Mouse (Mus musculus) ZHBTc4 (cell line): Measurements from ENCODE around the gene Man1b1.
A peak's percentile ranks its signal among the peaks of the same experiment; 100 is the strongest.

ENCODE experiments used
- DNase-seq: peaks from one replicate; pipeline ENCODE4 v3.0.0-alpha.2; 2011; ENCODE audit warnings: low read depth, low spot score

The Man1b1 gene

DNA sequence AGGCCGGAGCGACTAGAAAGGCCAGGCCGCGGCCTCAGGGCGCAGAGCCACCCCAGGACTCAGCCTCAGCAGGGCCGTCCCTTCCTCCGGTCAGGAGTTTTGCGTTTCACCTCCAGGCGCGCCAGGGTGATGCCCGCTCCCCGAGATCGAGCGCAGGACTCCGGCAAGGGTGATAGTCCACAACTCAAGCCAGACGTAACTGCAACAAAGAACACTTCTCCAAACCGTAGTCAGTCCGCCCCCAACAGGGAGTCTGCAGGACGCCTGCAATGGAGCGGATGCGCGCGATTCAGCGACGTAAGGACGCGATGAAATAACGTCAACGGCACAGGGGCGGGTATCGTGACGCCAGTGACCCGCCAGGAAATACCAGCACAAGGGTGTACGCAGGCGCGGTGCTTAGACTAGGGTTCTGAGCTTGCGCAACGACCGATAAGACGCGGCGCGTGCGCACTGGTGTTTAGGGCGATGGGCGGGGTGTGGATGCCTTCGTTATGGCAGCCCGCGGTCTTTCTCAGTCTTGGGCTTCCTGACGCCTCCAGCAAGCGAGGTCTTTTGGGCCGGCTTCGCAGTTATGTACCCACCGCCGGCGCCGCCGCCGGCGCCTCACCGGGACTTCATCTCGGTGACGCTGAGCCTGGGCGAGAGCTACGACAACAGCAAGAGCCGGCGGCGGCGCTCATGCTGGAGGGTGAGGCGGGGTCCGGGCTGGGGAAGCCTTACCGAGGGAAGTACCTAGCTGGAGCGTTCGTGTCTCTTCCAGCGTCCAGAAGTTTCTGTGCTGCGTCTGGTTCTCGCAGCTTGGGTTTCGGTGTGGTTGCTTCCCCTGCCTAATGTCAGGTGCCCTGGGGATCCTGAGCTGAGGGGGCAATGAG lies at the start of gene Man1b1:
TSS of gene Man1b1 (plus strand) at position 53 of the 875 bp plus-strand sequence.
- peak; percentile 100 for DNase-seq

DNA sequence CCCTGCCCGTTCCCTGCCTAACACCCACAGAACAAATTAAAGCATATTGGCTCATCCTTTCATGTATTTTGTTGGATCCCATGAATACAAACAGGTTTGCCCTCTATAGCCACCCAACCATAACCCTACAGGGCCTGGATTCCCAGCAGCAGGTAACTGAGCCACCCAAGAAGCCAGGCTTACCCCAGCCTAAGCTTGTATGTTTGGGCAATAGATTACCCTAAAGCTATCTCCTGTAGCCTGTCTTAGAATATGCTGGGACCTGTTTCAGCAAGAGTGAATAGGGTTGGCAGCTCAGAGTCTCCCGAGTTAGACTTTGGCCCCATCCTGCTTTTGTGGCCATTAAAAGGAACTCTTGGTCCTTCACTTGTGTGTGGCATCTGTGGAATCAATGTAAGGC lies 46.6 kb upstream of the Man1b1 start:
- DNase-seq, result no peak

DNA sequence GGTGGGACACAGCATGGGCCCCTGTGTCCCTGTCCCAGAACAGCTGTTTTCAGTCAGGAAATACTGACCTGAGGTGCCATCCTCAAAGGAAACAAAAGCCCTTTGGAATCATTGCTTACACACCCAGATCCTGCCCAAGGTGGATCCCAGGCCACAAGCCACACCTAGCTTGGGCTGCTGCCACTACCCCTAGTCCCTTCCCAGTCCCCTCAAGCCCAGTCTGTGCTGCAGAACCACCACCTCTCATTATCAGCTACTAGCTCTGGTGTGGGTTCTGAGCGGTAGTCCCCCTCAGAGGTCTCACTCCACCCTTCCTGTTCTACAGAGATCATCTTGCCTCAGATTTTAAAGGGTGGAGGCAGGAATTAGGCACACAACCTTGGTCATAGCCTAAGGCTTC lies 45.8 kb upstream of the Man1b1 start:
- no peak for DNase-seq

GRCm38 (mm10) chr2:25286837-25287636 lies 45.1 kb upstream of the Man1b1 start:
- DNase-seq, result no peak

DNA sequence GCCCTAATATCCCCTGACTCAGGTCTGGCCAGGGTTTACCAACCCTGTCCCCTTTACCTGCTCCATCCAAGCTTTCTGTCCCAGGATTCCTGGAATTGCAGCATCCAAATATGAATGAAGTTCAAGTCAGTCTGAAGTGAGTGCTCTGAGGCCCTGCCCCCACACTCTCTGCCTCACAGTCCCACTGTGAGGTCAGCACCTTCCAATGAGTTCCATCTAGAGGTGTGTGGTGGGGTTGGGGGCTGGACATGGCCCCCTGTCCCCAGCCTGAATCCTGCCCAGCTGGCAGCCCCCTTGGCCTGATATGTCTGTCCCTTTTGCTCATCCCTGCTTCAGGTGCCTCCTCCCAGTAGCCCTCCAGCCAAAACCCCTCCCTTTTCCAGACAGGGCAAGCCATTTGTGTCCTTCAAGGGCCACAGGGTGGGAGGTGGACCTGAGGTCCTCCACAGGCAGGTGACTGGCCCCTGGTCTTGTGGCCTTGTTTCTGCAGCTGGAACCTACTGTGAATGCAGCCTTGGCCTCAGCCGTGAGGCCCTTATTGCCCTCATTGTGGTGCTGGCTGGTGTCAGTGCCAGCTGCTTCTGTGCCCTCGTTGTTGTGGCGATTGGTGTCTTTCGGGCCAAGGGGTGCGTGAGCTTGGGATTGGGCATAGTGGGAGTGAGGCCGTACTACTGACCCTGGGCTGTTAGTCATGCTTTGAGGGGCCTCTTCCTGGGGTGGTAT lies 44.0 kb upstream of the Man1b1 start, which contains the start of gene Tmem210:
TSS of gene Tmem210 (plus strand) at position 219 of the 723 bp plus-strand sequence.
- DNase-seq, result no peak

DNA sequence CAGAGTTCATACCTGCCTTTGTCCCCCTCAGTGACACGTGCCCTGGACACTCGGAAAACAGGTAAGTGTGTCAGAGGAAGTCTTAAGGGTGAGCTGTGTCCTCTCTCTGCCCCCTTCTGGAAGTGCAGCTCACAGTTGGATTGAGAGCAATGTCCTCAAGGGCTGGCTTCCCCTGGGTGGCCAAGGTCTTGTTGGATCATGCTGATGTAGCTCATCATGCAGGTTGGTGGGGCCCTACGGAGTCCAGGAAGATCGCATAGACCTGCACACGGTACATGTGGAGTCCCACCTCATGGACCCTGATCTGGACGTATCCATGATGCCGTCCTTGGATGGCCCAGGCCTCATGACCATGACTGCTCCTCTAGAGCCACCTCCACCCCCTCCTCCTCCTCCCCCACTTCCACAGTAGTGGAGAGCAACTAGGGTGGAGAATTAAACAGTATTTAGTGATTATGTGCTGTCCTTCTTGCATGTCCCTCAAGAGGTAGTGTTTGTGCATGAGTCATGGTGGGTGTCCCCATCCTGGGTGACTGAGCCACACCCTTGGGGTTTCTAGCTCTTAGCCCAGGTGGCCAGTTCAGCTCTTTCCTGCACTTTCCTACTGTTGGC lies 43.3 kb upstream of the Man1b1 start:
- DNase-seq, result no peak

GRCm38 (mm10) chr2:25289651-25290050 lies 42.5 kb upstream of the Man1b1 start, which contains the start of gene Lrrc26:
Lrrc26 (plus strand) TSS chr2:25289915.
- no peak for DNase-seq

- peak; percentile 70 for DNase-seq
Measured at GRCm38 (mm10) chr2:25290101-25290815, 41.9 kb upstream of the Man1b1 start.

GRCm38 (mm10) chr2:25290816-25291130 lies 41.4 kb upstream of the Man1b1 start:
- peak; percentile 69 for DNase-seq

GRCm38 (mm10) chr2:25291184-25292053 lies 40.7 kb upstream of the Man1b1 start:
- no peak for DNase-seq

- peak; percentile 34 for DNase-seq
Measured at GRCm38 (mm10) chr2:25292054-25292544, 40.0 kb upstream of the Man1b1 start.

DNA sequence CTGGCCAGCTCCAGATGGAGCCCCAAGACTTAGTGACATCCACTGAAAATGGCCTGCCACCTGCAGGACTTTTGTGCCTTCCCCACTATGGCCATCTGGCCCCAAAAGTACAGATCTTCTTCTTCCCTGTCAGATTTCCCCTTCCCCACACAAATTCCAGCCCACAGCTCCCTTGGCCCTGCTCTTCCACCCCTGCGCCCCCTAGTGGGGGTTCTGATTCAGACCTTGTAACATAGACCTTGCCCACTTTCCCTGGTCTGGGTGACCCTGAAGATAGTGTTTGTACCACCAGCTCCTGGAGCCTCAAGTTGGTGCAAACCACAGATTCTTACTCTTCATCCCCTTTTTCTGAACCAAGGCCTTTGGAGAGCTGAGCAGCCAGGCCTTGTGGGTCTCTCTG lies 39.3 kb upstream of the Man1b1 start:
- peak; percentile 88 for DNase-seq

DNA sequence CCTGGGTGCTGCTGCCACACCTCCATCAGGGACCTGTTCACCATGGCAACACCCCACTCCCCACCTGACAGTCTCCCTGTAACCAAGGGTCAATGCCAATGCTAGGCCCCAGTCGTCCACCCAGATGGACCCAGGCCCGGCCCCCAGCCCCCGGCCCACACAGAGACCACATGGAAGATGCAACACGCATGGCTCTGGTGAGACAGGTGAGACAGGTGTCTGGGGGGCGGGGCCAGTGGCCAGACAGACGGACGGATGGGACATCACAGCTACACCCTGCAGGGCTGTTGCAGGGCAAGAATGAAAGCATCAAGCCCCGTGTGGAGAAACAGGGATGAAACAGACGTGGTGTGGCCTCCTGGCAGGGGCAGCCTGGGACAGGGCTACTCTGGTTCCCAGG lies 38.4 kb upstream of the Man1b1 start:
- DNase-seq, result no peak

- DNase-seq, result no peak
Measured at GRCm38 (mm10) chr2:25297093-25297492, 35.0 kb upstream of the Man1b1 start.

GRCm38 (mm10) chr2:25298046-25298445 lies 34.1 kb upstream of the Man1b1 start:
- DNase-seq, result no peak

DNA sequence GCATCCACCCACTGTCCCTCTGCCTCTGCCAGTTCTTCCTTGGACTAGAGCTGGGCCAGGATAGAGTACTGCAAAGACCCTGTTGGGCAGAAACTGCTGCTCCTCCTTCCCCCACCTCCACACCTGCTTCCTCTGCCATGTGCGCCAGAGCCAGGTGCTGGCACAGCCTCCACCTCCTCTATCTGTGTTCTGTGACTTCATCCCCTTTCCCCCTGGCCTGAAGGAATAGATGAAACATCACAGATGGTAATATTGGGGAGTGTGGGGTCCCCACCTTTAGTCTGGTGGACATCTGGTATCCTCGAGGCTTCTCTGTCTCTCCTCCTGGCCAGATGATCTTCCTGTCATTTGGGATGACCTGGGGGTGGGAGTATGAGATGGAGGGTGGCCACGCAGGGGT lies 28.7 kb upstream of the Man1b1 start:
- DNase-seq, result no peak

- DNase-seq, result no peak
Measured at GRCm38 (mm10) chr2:25303931-25304656, 28.0 kb upstream of the Man1b1 start.

GRCm38 (mm10) chr2:25304657-25305541 lies 27.2 kb upstream of the Man1b1 start:
- peak; percentile 60 for DNase-seq
